Mouse (Mus musculus): ENCODE data around the gene Olfr449. TPM values are rescaled to one million over a fixed set of nuclear protein-coding genes. Genes with fewer than 3 reads are reported as not detected.

The Olfr449 gene
- polyA plus RNA-seq, 1 experiment from 2014 or later: not detected

GRCm38 (mm10) chr6:42876323-42876722, 42.1 kb downstream of the Olfr449 start:
- no peaks in the 10 kb centered on the region for H3K4me1 ChIP-seq (ENCODE audit: control insufficient read depth, insufficient read depth, low read length)
- H3K27me3 ChIP-seq (ENCODE audit: control insufficient read depth, insufficient read depth, low read length): no peaks in the 10 kb centered on the region
- no peak for DNase-seq (ENCODE audit: low spot score)
- no peak overlapping the region for H3K4me3 ChIP-seq (ENCODE audit: low read depth, low read length)
- H3K27ac ChIP-seq (replicated peaks; ENCODE audit: low read depth, low read length): no peak overlapping the region
- H3K36me3 ChIP-seq (replicated peaks; ENCODE audit: control insufficient read depth, insufficient read depth, low read depth, low read length): no peaks in the 10 kb centered on the region
- ATAC-seq (replicated peaks; ENCODE audit: insufficient number of reproducible peaks, low FRiP score, low TSS enrichment, low read depth): no peak
- no peaks in the 10 kb centered on the region for H3K9me3 ChIP-seq (replicated peaks; ENCODE audit: control insufficient read depth, low read length)
- H3K9ac ChIP-seq (replicated peaks; ENCODE audit: low read length): no peak overlapping the region
- H3K4me2 ChIP-seq (ENCODE audit: low read depth, low read length): no peak overlapping the region

Other genes starting within 250 kb of the Olfr449 start
- gene Tcaf3, start 236.7 kb upstream of the Olfr449 start, polyA plus RNA-seq (2014; fragmentation: Nextera tagmentation; extraction: Ambion mirVana): not detected in 2 replicates
- 1.9 and 2.5 TPM in 2 replicates for gene Tcaf2, start 189.1 kb upstream of the Olfr449 start, polyA plus RNA-seq (2014; fragmentation: Nextera tagmentation; extraction: Ambion mirVana)
- 104 and 106 TPM in 2 replicates for gene Tcaf1, start 124.3 kb upstream of the Olfr449 start, polyA plus RNA-seq (2014; fragmentation: Nextera tagmentation; extraction: Ambion mirVana)
- not detected in 2 replicates for gene Olfr453, start 95.0 kb upstream of the Olfr449 start, polyA plus RNA-seq (2014; fragmentation: Nextera tagmentation; extraction: Ambion mirVana)
- not detected in 2 replicates for gene Olfr38, start 78.0 kb upstream of the Olfr449 start, polyA plus RNA-seq (2014; fragmentation: Nextera tagmentation; extraction: Ambion mirVana)
- gene Olfr452, start 49.3 kb upstream of the Olfr449 start, polyA plus RNA-seq (2014; fragmentation: Nextera tagmentation; extraction: Ambion mirVana): not detected in 2 replicates
- not detected in 2 replicates for gene Olfr450, start 22.4 kb upstream of the Olfr449 start, polyA plus RNA-seq (2014; fragmentation: Nextera tagmentation; extraction: Ambion mirVana)
- gene Olfr448, start 56.1 kb downstream of the Olfr449 start, polyA plus RNA-seq (2014; fragmentation: Nextera tagmentation; extraction: Ambion mirVana): not detected in 2 replicates
- not detected in 2 replicates for gene Olfr447, start 74.5 kb downstream of the Olfr449 start, polyA plus RNA-seq (2014; fragmentation: Nextera tagmentation; extraction: Ambion mirVana)
- not detected in 2 replicates for gene Olfr446, start 87.0 kb downstream of the Olfr449 start, polyA plus RNA-seq (2014; fragmentation: Nextera tagmentation; extraction: Ambion mirVana)
- gene Olfr444, start 114.7 kb downstream of the Olfr449 start, polyA plus RNA-seq (2014; fragmentation: Nextera tagmentation; extraction: Ambion mirVana): not detected in 2 replicates